Mouse (Mus musculus): ENCODE results near the gene Usp30. TPM values are rescaled to one million over a fixed set of nuclear protein-coding genes. Genes with fewer than 3 reads are reported as not detected.

Gene Usp30
- polyA plus RNA-seq, 1 experiment from 2014 or later, result 19.9 TPM

GRCm38 (mm10) chr5:114052246-114052761, 13.0 kb upstream of the Usp30 start:
- Histone ChIP-seq H3K36me3 (ENCODE audit: control insufficient read depth, insufficient read depth, low read length) (peaks cover 36% of the 10 kb centered on the region), H3K4me2 (ENCODE audit: low read length) (peak overlapping the region; percentile 30; the same call in 1 of the 2 replicates)
- 31% methylated on average over 9 of the region's 9 CpGs for WGBS

GRCm38 (mm10) chr5:114057129-114057731, 8.0 kb upstream of the Usp30 start:
- peaks cover under 1% of the 10 kb centered on the region; the same call in 1 of the 2 replicates for H3K4me1 ChIP-seq (ENCODE audit: control insufficient read depth, insufficient read depth, low read length)
- no peak for ATAC-seq
- no peak overlapping the region for H3K4me2 ChIP-seq (ENCODE audit: low read length)
- H3K36me3 ChIP-seq (ENCODE audit: control insufficient read depth, insufficient read depth, low read length), result peaks cover 34% of the 10 kb centered on the region
- no peaks in the 10 kb centered on the region for H3K27me3 ChIP-seq (ENCODE audit: control insufficient read depth, insufficient read depth, low read depth, low read length)
- H3K4me3 ChIP-seq (ENCODE audit: low read depth, low read length), result no peak overlapping the region
- WGBS, result 67% methylated on average over 9 of the region's 9 CpGs
- H3K27ac ChIP-seq (ENCODE audit: low read length), result no peak overlapping the region
- no peaks in the 10 kb centered on the region for H3K9me3 ChIP-seq (replicated peaks; ENCODE audit: control insufficient read depth, low read length, poor library complexity, severe bottlenecking)
- no peak overlapping the region for H3K9ac ChIP-seq (ENCODE audit: low read depth, low read length)

More at GRCm38 (mm10) chr5:114052246-114052761, 13.0 kb upstream of the Usp30 start:
- ATAC-seq, result no peak
- H3K9me3 ChIP-seq (replicated peaks; ENCODE audit: control insufficient read depth, low read length, poor library complexity, severe bottlenecking), result no peaks in the 10 kb centered on the region
- no peak overlapping the region for H3K27ac ChIP-seq (ENCODE audit: low read length)
- H3K4me1 ChIP-seq (ENCODE audit: control insufficient read depth, insufficient read depth, low read length), result peaks cover 2% of the 10 kb centered on the region; the same call in 1 of the 2 replicates
- H3K9ac ChIP-seq (ENCODE audit: low read depth, low read length), result no peak overlapping the region
- no peaks in the 10 kb centered on the region for H3K27me3 ChIP-seq (ENCODE audit: control insufficient read depth, insufficient read depth, low read depth, low read length)
- H3K4me3 ChIP-seq (ENCODE audit: low read depth, low read length), result no peak overlapping the region

GRCm38 (mm10) chr5:114061675-114062074, 3.6 kb upstream of the Usp30 start:
- Histone ChIP-seq H3K9me3 (replicated peaks; ENCODE audit: control insufficient read depth, low read length, poor library complexity, severe bottlenecking) (no peaks in the 10 kb centered on the region), H3K4me1 (ENCODE audit: control insufficient read depth, insufficient read depth, low read length) (no peaks in the 10 kb centered on the region), H3K4me2 (ENCODE audit: low read length) (no peak overlapping the region), H3K27ac (ENCODE audit: low read length) (no peak overlapping the region), H3K4me3 (ENCODE audit: low read depth, low read length) (no peak overlapping the region), H3K27me3 (ENCODE audit: control insufficient read depth, insufficient read depth, low read depth, low read length) (no peaks in the 10 kb centered on the region), H3K36me3 (ENCODE audit: control insufficient read depth, insufficient read depth, low read length) (peaks cover 21% of the 10 kb centered on the region; the same call in 1 of the 2 replicates), H3K9ac (ENCODE audit: low read depth, low read length) (no peak overlapping the region)
- 56% methylated on average over 7 of the region's 7 CpGs for WGBS
- ATAC-seq, result no peak

- Histone ChIP-seq H3K4me3 (ENCODE audit: low read depth, low read length) (no peak overlapping the region), H3K27ac (ENCODE audit: low read length) (no peak overlapping the region), H3K27me3 (ENCODE audit: control insufficient read depth, insufficient read depth, low read depth, low read length) (no peaks in the 10 kb centered on the region), H3K9ac (ENCODE audit: low read depth, low read length) (no peak overlapping the region), H3K9me3 (replicated peaks; ENCODE audit: control insufficient read depth, low read length, poor library complexity, severe bottlenecking) (no peaks in the 10 kb centered on the region), H3K4me2 (ENCODE audit: low read length) (no peak overlapping the region), H3K4me1 (ENCODE audit: control insufficient read depth, insufficient read depth, low read length) (no peaks in the 10 kb centered on the region), H3K36me3 (ENCODE audit: control insufficient read depth, insufficient read depth, low read length) (peaks cover 13% of the 10 kb centered on the region; the same call in 1 of the 2 replicates)
- no peak for ATAC-seq
- 51% methylated on average over 4 of the region's 4 CpGs for WGBS
Observed at GRCm38 (mm10) chr5:114063958-114064357, 1.3 kb upstream of the Usp30 start.

- no peaks in the 10 kb centered on the region for H3K4me1 ChIP-seq (ENCODE audit: control insufficient read depth, insufficient read depth, low read length)
- H3K27me3 ChIP-seq (ENCODE audit: control insufficient read depth, insufficient read depth, low read depth, low read length), result no peaks in the 10 kb centered on the region
- no peak overlapping the region for H3K27ac ChIP-seq (ENCODE audit: low read length)
- H3K9ac ChIP-seq (ENCODE audit: low read depth, low read length), result no peak overlapping the region
- 48% methylated on average over 6 of the region's 6 CpGs for WGBS
- no peaks in the 10 kb centered on the region for H3K9me3 ChIP-seq (replicated peaks; ENCODE audit: control insufficient read depth, low read length, poor library complexity, severe bottlenecking)
- H3K4me3 ChIP-seq (ENCODE audit: low read depth, low read length), result no peak overlapping the region
- H3K4me2 ChIP-seq (ENCODE audit: low read length), result no peak overlapping the region
- no peak for ATAC-seq
- peaks cover 9% of the 10 kb centered on the region; the same call in 1 of the 2 replicates for H3K36me3 ChIP-seq (ENCODE audit: control insufficient read depth, insufficient read depth, low read length)
Observed at GRCm38 (mm10) chr5:114066601-114067000, 1.3 kb downstream of the Usp30 start.

GRCm38 (mm10) chr5:114067543-114067942, 2.3 kb downstream of the Usp30 start:
- H3K4me3 ChIP-seq (ENCODE audit: low read depth, low read length), result no peak overlapping the region
- H3K27ac ChIP-seq (ENCODE audit: low read length), result no peak overlapping the region
- no peaks in the 10 kb centered on the region for H3K4me1 ChIP-seq (ENCODE audit: control insufficient read depth, insufficient read depth, low read length)
- peaks cover 8% of the 10 kb centered on the region; the same call in 1 of the 2 replicates for H3K36me3 ChIP-seq (ENCODE audit: control insufficient read depth, insufficient read depth, low read length)
- 86% methylated on average over 9 of the region's 9 CpGs for WGBS
- H3K9ac ChIP-seq (ENCODE audit: low read depth, low read length), result no peak overlapping the region
- H3K27me3 ChIP-seq (ENCODE audit: control insufficient read depth, insufficient read depth, low read depth, low read length), result no peaks in the 10 kb centered on the region
- ATAC-seq, result no peak
- H3K9me3 ChIP-seq (replicated peaks; ENCODE audit: control insufficient read depth, low read length, poor library complexity, severe bottlenecking), result no peaks in the 10 kb centered on the region
- no peak overlapping the region for H3K4me2 ChIP-seq (ENCODE audit: low read length)

GRCm38 (mm10) chr5:114067982-114068381, 2.7 kb downstream of the Usp30 start:
- Histone ChIP-seq H3K9me3 (replicated peaks; ENCODE audit: control insufficient read depth, low read length, poor library complexity, severe bottlenecking) (no peaks in the 10 kb centered on the region), H3K9ac (ENCODE audit: low read depth, low read length) (no peak overlapping the region), H3K27me3 (ENCODE audit: control insufficient read depth, insufficient read depth, low read depth, low read length) (no peaks in the 10 kb centered on the region), H3K27ac (ENCODE audit: low read length) (no peak overlapping the region), H3K4me2 (ENCODE audit: low read length) (no peak overlapping the region), H3K36me3 (ENCODE audit: control insufficient read depth, insufficient read depth, low read length) (peaks cover 3% of the 10 kb centered on the region; the same call in 1 of the 2 replicates), H3K4me3 (ENCODE audit: low read depth, low read length) (no peak overlapping the region), H3K4me1 (ENCODE audit: control insufficient read depth, insufficient read depth, low read length) (no peaks in the 10 kb centered on the region)
- ATAC-seq, result no peak
- 83% methylated on average over 9 of the region's 9 CpGs for WGBS

- whole genome bisulfite sequencing, result 95% methylated on average over 4 of the region's 4 CpGs
- no peak for ATAC-seq
Observed at GRCm38 (mm10) chr5:114070858-114071257, 5.6 kb downstream of the Usp30 start.

GRCm38 (mm10) chr5:114072262-114072661, 7.0 kb downstream of the Usp30 start:
- H3K4me3 ChIP-seq (ENCODE audit: low read depth, low read length), result no peak overlapping the region
- H3K9me3 ChIP-seq (replicated peaks; ENCODE audit: control insufficient read depth, low read length, poor library complexity, severe bottlenecking), result no peaks in the 10 kb centered on the region
- no peak overlapping the region for H3K9ac ChIP-seq (ENCODE audit: low read depth, low read length)
- ATAC-seq, result no peak
- no peaks in the 10 kb centered on the region for H3K27me3 ChIP-seq (ENCODE audit: control insufficient read depth, insufficient read depth, low read depth, low read length)
- H3K27ac ChIP-seq (ENCODE audit: low read length), result no peak overlapping the region
- WGBS, result 39% methylated on average over 2 of the region's 2 CpGs
- no peaks in the 10 kb centered on the region for H3K36me3 ChIP-seq (ENCODE audit: control insufficient read depth, insufficient read depth, low read length)
- H3K4me1 ChIP-seq (ENCODE audit: control insufficient read depth, insufficient read depth, low read length), result peaks cover 4% of the 10 kb centered on the region; the same call in 1 of the 2 replicates
- H3K4me2 ChIP-seq (ENCODE audit: low read length), result no peak overlapping the region

More at GRCm38 (mm10) chr5:114070858-114071257, 5.6 kb downstream of the Usp30 start:
- no peak overlapping the region for H3K4me3 ChIP-seq (ENCODE audit: low read depth, low read length)
- no peak overlapping the region for H3K4me2 ChIP-seq (ENCODE audit: low read length)
- H3K36me3 ChIP-seq (ENCODE audit: control insufficient read depth, insufficient read depth, low read length), result no peaks in the 10 kb centered on the region
- H3K27ac ChIP-seq (ENCODE audit: low read length), result no peak overlapping the region
- H3K9ac ChIP-seq (ENCODE audit: low read depth, low read length), result no peak overlapping the region
- no peaks in the 10 kb centered on the region for H3K27me3 ChIP-seq (ENCODE audit: control insufficient read depth, insufficient read depth, low read depth, low read length)
- H3K4me1 ChIP-seq (ENCODE audit: control insufficient read depth, insufficient read depth, low read length), result no peaks in the 10 kb centered on the region
- no peaks in the 10 kb centered on the region for H3K9me3 ChIP-seq (replicated peaks; ENCODE audit: control insufficient read depth, low read length, poor library complexity, severe bottlenecking)

All from midbrain, embryonic 16.5 days (tissue).